Mouse (Mus musculus): ENCODE results near the gene Rpl24. TPM values are rescaled to one million over a fixed set of nuclear protein-coding genes. Genes with fewer than 3 reads are reported as not detected.
A peak's percentile ranks its signal among the peaks of the same experiment; 100 is the strongest.
"Not testable (repeated sequence)": the region's sequence is repeated elsewhere in the genome, so short reads cannot be mapped to it uniquely, and the experiment has no call there.

The Rpl24 gene
- polyA plus RNA-seq, 1 experiment from 2014 or later: 404 TPM

- H3K9me3 ChIP-seq (replicated peaks; ENCODE audit: control insufficient read depth, low read length); H3K4me3 ChIP-seq (ENCODE audit: low read length); H3K9ac ChIP-seq (ENCODE audit: low read length); H3K27ac ChIP-seq (ENCODE audit: low read length); H3K27me3 ChIP-seq (ENCODE audit: control insufficient read depth, insufficient read depth, low read length); ATAC-seq (replicated peaks; ENCODE audit: extremely low read depth, insufficient read depth, low FRiP score); H3K4me1 ChIP-seq (ENCODE audit: control insufficient read depth, insufficient read depth, low read length); H3K4me2 ChIP-seq (ENCODE audit: low read depth, low read length); H3K36me3 ChIP-seq (ENCODE audit: control insufficient read depth, insufficient read depth): not testable (repeated sequence)
- WGBS: 77% methylated on average over 2 of the region's 2 CpGs
These were observed 18.1 kb upstream of the Rpl24 start for GRCm38 (mm10) chr16:55947876-55948410.

GRCm38 (mm10) chr16:55948963-55949362 is 17.1 kb upstream of the Rpl24 start:
- Histone ChIP-seq H3K36me3 (ENCODE audit: control insufficient read depth, insufficient read depth) (no peaks in the 10 kb centered on the region), H3K27me3 (ENCODE audit: control insufficient read depth, insufficient read depth, low read length) (no peaks in the 10 kb centered on the region), H3K27ac (ENCODE audit: low read length) (peak overlapping the region; percentile 60; the same call in 1 of the 2 replicates), H3K4me1 (ENCODE audit: control insufficient read depth, insufficient read depth, low read length) (no peaks in the 10 kb centered on the region), H3K9me3 (replicated peaks; ENCODE audit: control insufficient read depth, low read length) (no peaks in the 10 kb centered on the region), H3K9ac (ENCODE audit: low read length) (no peak overlapping the region), H3K4me3 (ENCODE audit: low read length) (no peak overlapping the region), H3K4me2 (ENCODE audit: low read depth, low read length) (peak overlapping the region; percentile 2; the same call in 1 of the 2 replicates)
- ATAC-seq (replicated peaks; ENCODE audit: extremely low read depth, insufficient read depth, low FRiP score): peak; percentile 42
- WGBS: 51% methylated on average over 7 of the region's 7 CpGs

GRCm38 (mm10) chr16:55950462-55950861 is 15.6 kb upstream of the Rpl24 start:
- WGBS: 71% methylated on average over 3 of the region's 3 CpGs
- ATAC-seq (replicated peaks; ENCODE audit: extremely low read depth, insufficient read depth, low FRiP score): no peak
- Histone ChIP-seq H3K9ac (ENCODE audit: low read length) (no peak overlapping the region), H3K4me1 (ENCODE audit: control insufficient read depth, insufficient read depth, low read length) (no peaks in the 10 kb centered on the region), H3K9me3 (replicated peaks; ENCODE audit: control insufficient read depth, low read length) (no peaks in the 10 kb centered on the region), H3K27me3 (ENCODE audit: control insufficient read depth, insufficient read depth, low read length) (no peaks in the 10 kb centered on the region), H3K27ac (ENCODE audit: low read length) (no peak overlapping the region), H3K4me2 (ENCODE audit: low read depth, low read length) (no peak overlapping the region), H3K36me3 (ENCODE audit: control insufficient read depth, insufficient read depth) (no peaks in the 10 kb centered on the region), H3K4me3 (ENCODE audit: low read length) (no peak overlapping the region)

GRCm38 (mm10) chr16:55950946-55951678 is 15.0 kb upstream of the Rpl24 start:
- Histone ChIP-seq H3K4me2 (ENCODE audit: low read depth, low read length) (peak overlapping the region; percentile 43; the same call in 1 of the 2 replicates), H3K9ac (ENCODE audit: low read length) (peak overlapping the region; percentile 21; the same call in 1 of the 2 replicates), H3K27me3 (ENCODE audit: control insufficient read depth, insufficient read depth, low read length) (no peaks in the 10 kb centered on the region), H3K4me1 (ENCODE audit: control insufficient read depth, insufficient read depth, low read length) (no peaks in the 10 kb centered on the region), H3K36me3 (ENCODE audit: control insufficient read depth, insufficient read depth) (no peaks in the 10 kb centered on the region), H3K9me3 (replicated peaks; ENCODE audit: control insufficient read depth, low read length) (no peaks in the 10 kb centered on the region), H3K27ac (ENCODE audit: low read length) (no peak overlapping the region), H3K4me3 (ENCODE audit: low read length) (peak overlapping the region; percentile 14; the same call in 1 of the 2 replicates)
- ATAC-seq (replicated peaks; ENCODE audit: extremely low read depth, insufficient read depth, low FRiP score): 0 out of 2 replicates have a peak, but pooled peaks have one; percentile 34
- WGBS: 37% methylated on average over 19 of the region's 19 CpGs

GRCm38 (mm10) chr16:55951679-55952327 is 14.3 kb upstream of the Rpl24 start:
- Histone ChIP-seq H3K9ac (ENCODE audit: low read length) (no peak overlapping the region), H3K27ac (ENCODE audit: low read length) (no peak overlapping the region), H3K36me3 (ENCODE audit: control insufficient read depth, insufficient read depth) (no peaks in the 10 kb centered on the region), H3K4me3 (ENCODE audit: low read length) (no peak overlapping the region), H3K4me1 (ENCODE audit: control insufficient read depth, insufficient read depth, low read length) (no peaks in the 10 kb centered on the region), H3K4me2 (ENCODE audit: low read depth, low read length) (no peak overlapping the region), H3K27me3 (ENCODE audit: control insufficient read depth, insufficient read depth, low read length) (no peaks in the 10 kb centered on the region), H3K9me3 (replicated peaks; ENCODE audit: control insufficient read depth, low read length) (no peaks in the 10 kb centered on the region)
- 66% methylated on average over 7 of the region's 7 CpGs for WGBS
- no peak; the same call in 1 of the 2 replicates for ATAC-seq (replicated peaks; ENCODE audit: extremely low read depth, insufficient read depth, low FRiP score)

- Histone ChIP-seq H3K4me3 (ENCODE audit: low read length) (no peak overlapping the region), H3K36me3 (ENCODE audit: control insufficient read depth, insufficient read depth) (no peaks in the 10 kb centered on the region), H3K4me1 (ENCODE audit: control insufficient read depth, insufficient read depth, low read length) (no peaks in the 10 kb centered on the region), H3K4me2 (ENCODE audit: low read depth, low read length) (no peak overlapping the region), H3K27ac (ENCODE audit: low read length) (no peak overlapping the region), H3K9ac (ENCODE audit: low read length) (no peak overlapping the region), H3K9me3 (replicated peaks; ENCODE audit: control insufficient read depth, low read length) (no peaks in the 10 kb centered on the region), H3K27me3 (ENCODE audit: control insufficient read depth, insufficient read depth, low read length) (no peaks in the 10 kb centered on the region)
- no peak for ATAC-seq (replicated peaks; ENCODE audit: extremely low read depth, insufficient read depth, low FRiP score)
These were observed 13.3 kb upstream of the Rpl24 start for GRCm38 (mm10) chr16:55952771-55953170.

GRCm38 (mm10) chr16:55954196-55954595 is 11.9 kb upstream of the Rpl24 start:
- not testable (repeated sequence) for H3K4me1 ChIP-seq (ENCODE audit: control insufficient read depth, insufficient read depth, low read length); H3K27ac ChIP-seq (ENCODE audit: low read length); H3K4me2 ChIP-seq (ENCODE audit: low read depth, low read length); H3K27me3 ChIP-seq (ENCODE audit: control insufficient read depth, insufficient read depth, low read length); H3K4me3 ChIP-seq (ENCODE audit: low read length); H3K36me3 ChIP-seq (ENCODE audit: control insufficient read depth, insufficient read depth); ATAC-seq (replicated peaks; ENCODE audit: extremely low read depth, insufficient read depth, low FRiP score); H3K9ac ChIP-seq (ENCODE audit: low read length); H3K9me3 ChIP-seq (replicated peaks; ENCODE audit: control insufficient read depth, low read length)
- 84% methylated on average over 9 of the region's 9 CpGs for WGBS

- 75% methylated on average over 6 of the region's 11 CpGs for WGBS
- not testable (repeated sequence) for H3K36me3 ChIP-seq (ENCODE audit: control insufficient read depth, insufficient read depth); H3K4me1 ChIP-seq (ENCODE audit: control insufficient read depth, insufficient read depth, low read length); H3K9ac ChIP-seq (ENCODE audit: low read length); H3K27ac ChIP-seq (ENCODE audit: low read length); H3K27me3 ChIP-seq (ENCODE audit: control insufficient read depth, insufficient read depth, low read length); H3K4me3 ChIP-seq (ENCODE audit: low read length); ATAC-seq (replicated peaks; ENCODE audit: extremely low read depth, insufficient read depth, low FRiP score); H3K4me2 ChIP-seq (ENCODE audit: low read depth, low read length); H3K9me3 ChIP-seq (replicated peaks; ENCODE audit: control insufficient read depth, low read length)
These were observed 3.0 kb upstream of the Rpl24 start for GRCm38 (mm10) chr16:55963068-55963467.
